In the genomic region with DNA sequence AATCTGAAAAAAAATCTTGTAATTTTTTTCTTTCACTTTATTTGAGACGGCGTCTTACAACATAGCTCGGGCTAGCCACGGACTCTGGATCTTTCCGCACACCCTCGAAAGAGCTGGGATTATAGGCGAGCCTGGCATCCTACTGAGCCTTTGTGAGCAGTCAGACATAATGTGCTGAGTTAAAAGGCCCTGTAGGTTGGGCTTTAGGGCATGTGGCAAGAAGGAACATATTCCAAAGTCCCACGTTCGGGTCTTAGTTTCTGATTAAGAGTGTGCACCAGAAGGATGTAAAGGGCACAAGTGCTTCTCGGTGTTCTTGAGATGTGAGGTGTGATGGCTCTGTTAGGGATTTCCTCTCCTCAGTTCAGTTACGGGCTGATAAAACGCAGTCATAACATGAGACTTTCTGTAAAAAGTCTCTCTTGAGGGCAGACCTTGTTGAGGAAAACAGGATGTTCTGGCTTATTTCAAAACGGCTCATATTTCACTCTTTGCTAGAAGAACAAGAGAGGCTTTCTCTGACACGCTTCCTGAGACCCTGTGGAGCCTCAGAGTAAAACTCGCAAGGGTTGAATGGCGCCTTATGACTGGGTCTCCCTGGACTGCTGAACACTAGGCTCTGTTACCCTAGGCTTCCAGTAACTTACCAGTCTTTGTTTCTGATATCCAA, we compare ENCODE assay signal across 8 mouse cellular contexts.
A peak's percentile ranks its signal among the peaks of the same experiment; 100 is the strongest.
DNase-seq lines count a peak whose midpoint lies in the region; ATAC-seq and TF ChIP-seq lines count a peak whose summit lies in the region.

No protein-coding gene starts in this region.

- ATAC-seq in heart, embryonic 12.5 days (ENCODE audit: insufficient number of reproducible peaks, low FRiP score): peak; percentile 73; the same call in 1 of the 2 replicates
- no peak for ATAC-seq in hindbrain, embryonic 14.5 days (ENCODE audit: low FRiP score)
- no peak; the same call in 1 of the 2 replicates for ATAC-seq in liver, embryonic 11.5 days (replicated peaks; ENCODE audit: low FRiP score)

- no peak overlapping the region for H3ac ChIP-seq in myocyte (ENCODE audit: control insufficient read depth, insufficient read length)

- no peaks in the 10 kb centered on the region for H3K79me2 ChIP-seq in myocyte (ENCODE audit: control insufficient read depth, insufficient read depth)

- H3K27ac ChIP-seq in heart, embryonic 12.5 days (ENCODE audit: poor library complexity, severe bottlenecking): peak overlapping the region; percentile 67
- peak overlapping the region; percentile 67 for H3K27ac ChIP-seq in hindbrain, embryonic 14.5 days
- H3K27ac ChIP-seq in liver, embryonic 11.5 days (ENCODE audit: low read depth, low read length): no peak overlapping the region

- H3K4me2 ChIP-seq in heart, embryonic 12.5 days: no peak overlapping the region
- H3K4me2 ChIP-seq in hindbrain, embryonic 14.5 days (replicated peaks): no peak overlapping the region
- peak overlapping the region; percentile 32 for H3K4me2 ChIP-seq in myocyte (ENCODE audit: low read depth)
- H3K4me2 ChIP-seq in liver, embryonic 11.5 days: no peak overlapping the region

- no peaks in the 10 kb centered on the region for H3K9me3 ChIP-seq in heart, embryonic 12.5 days (replicated peaks)
- H3K9me3 ChIP-seq in hindbrain, embryonic 14.5 days (ENCODE audit: control insufficient read depth, low read length): no peaks in the 10 kb centered on the region
- H3K9me3 ChIP-seq in liver, embryonic 11.5 days (ENCODE audit: control insufficient read depth, low read length): no peaks in the 10 kb centered on the region

- peaks cover 4% of the 10 kb centered on the region; the same call in 1 of the 2 replicates for H3K4me1 ChIP-seq in heart, embryonic 12.5 days (replicated peaks)
- peaks cover 11% of the 10 kb centered on the region for H3K4me1 ChIP-seq in hindbrain, embryonic 14.5 days (replicated peaks; ENCODE audit: control insufficient read depth, insufficient read depth, low read length)
- no peaks in the 10 kb centered on the region for H3K4me1 ChIP-seq in liver, embryonic 11.5 days (replicated peaks; ENCODE audit: control insufficient read depth, insufficient read depth, low read length)

- no peak overlapping the region for H3K9ac ChIP-seq in heart, embryonic 12.5 days
- H3K9ac ChIP-seq in hindbrain, embryonic 14.5 days: no peak overlapping the region
- no peak overlapping the region for H3K9ac ChIP-seq in liver, embryonic 11.5 days (ENCODE audit: low read depth, low read length)

- WGBS in heart, embryonic 12.5 days: 55% methylated on average over 16 of the region's 16 CpGs
- WGBS in hindbrain, embryonic 14.5 days: 60% methylated on average over 16 of the region's 16 CpGs
- WGBS in liver, embryonic 11.5 days: 62% methylated on average over 16 of the region's 16 CpGs

- DNase-seq in heart, postnatal 4 days: no peak
- peak; percentile 39 for DNase-seq in embryo, embryonic 9.5 days (ENCODE audit: extremely low spot score)
- DNase-seq in hindbrain, embryonic 14.5 days (ENCODE audit: low spot score): no peak
- DNase-seq in gastrocnemius, adult 8-10 months (ENCODE audit: low spot score in 2 of 2): no peak
- DNase-seq in frontal cortex, postnatal 10 days (ENCODE audit: low spot score in 2 of 2): no peak
- DNase-seq in liver, embryonic 11.5 days (ENCODE audit: low spot score): no peak

- no peaks in the 10 kb centered on the region for H3K27me3 ChIP-seq in heart, embryonic 12.5 days (replicated peaks)
- H3K27me3 ChIP-seq in hindbrain, embryonic 14.5 days (ENCODE audit: control insufficient read depth, insufficient read depth, low read length): no peaks in the 10 kb centered on the region
- no peaks in the 10 kb centered on the region for H3K27me3 ChIP-seq in myocyte (ENCODE audit: control insufficient read depth, insufficient read depth, insufficient read length)
- H3K27me3 ChIP-seq in liver, embryonic 11.5 days (replicated peaks; ENCODE audit: control insufficient read depth, insufficient read depth, low read length): no peaks in the 10 kb centered on the region

- H3K36me3 ChIP-seq in heart, embryonic 12.5 days: no peaks in the 10 kb centered on the region
- H3K36me3 ChIP-seq in hindbrain, embryonic 14.5 days (replicated peaks; ENCODE audit: control insufficient read depth, insufficient read depth): no peaks in the 10 kb centered on the region
- H3K36me3 ChIP-seq in myocyte (ENCODE audit: control insufficient read depth, insufficient read depth): no peaks in the 10 kb centered on the region
- H3K36me3 ChIP-seq in liver, embryonic 11.5 days (ENCODE audit: control insufficient read depth, insufficient read depth, low read length): no peaks in the 10 kb centered on the region

- TF ChIP-seq POLR2A in myocyte (IDR thresholded peaks at IDR 0.05; ENCODE audit: insufficient read length, low read depth): no peak

- no peak overlapping the region for H3K4me3 ChIP-seq in heart, embryonic 12.5 days
- H3K4me3 ChIP-seq in hindbrain, embryonic 14.5 days (replicated peaks; ENCODE audit: low read length): no peak overlapping the region
- H3K4me3 ChIP-seq in myocyte: no peak overlapping the region
- no peak overlapping the region for H3K4me3 ChIP-seq in liver, embryonic 11.5 days (ENCODE audit: low read depth, low read length)

TF ChIP-seq in myocyte, 11 proteins besides CTCF, POLR2A, EP300 and RAD21:
- TF ChIP-seq CEBPB (IDR thresholded peaks at IDR 0.05; ENCODE audit: insufficient read depth, poor library complexity, severe bottlenecking) (no peak), MYOD1 (IDR thresholded peaks at IDR 0.05; ENCODE audit: control insufficient read depth in 1 of 3, insufficient read length in 2 of 3, low read depth in 2 of 3) (no peak), USF1 (IDR thresholded peaks at IDR 0.05; ENCODE audit: low read depth) (no peak), TCF12 (IDR thresholded peaks at IDR 0.05; ENCODE audit: insufficient read depth, poor library complexity, severe bottlenecking) (no peak), MYOG (IDR thresholded peaks at IDR 0.05; ENCODE audit: control insufficient read depth in 1 of 3, insufficient read depth in 1 of 3, insufficient read length in 2 of 3, low read depth in 2 of 3) (no peak), REST (IDR thresholded peaks at IDR 0.05; ENCODE audit: insufficient read depth, insufficient read length) (no peak), E2F4 (IDR thresholded peaks at IDR 0.05; ENCODE audit: insufficient read depth) (no peak), MAX (IDR thresholded peaks at IDR 0.05; ENCODE audit: low read depth) (no peak), SRF (IDR thresholded peaks at IDR 0.05; ENCODE audit: control insufficient read depth, insufficient read length, low read depth) (no peak), POLR2AphosphoS2 (IDR thresholded peaks at IDR 0.05; ENCODE audit: insufficient read length, low read depth) (no peak), TCF3 (IDR thresholded peaks at IDR 0.05; ENCODE audit: insufficient read length, low read depth) (no peak)
